Mouse (Mus musculus): ENCODE data around the gene Arhgef28. TPM values are rescaled to one million over a fixed set of nuclear protein-coding genes. Genes with fewer than 3 reads are reported as not detected.
A peak's percentile ranks its signal among the peaks of the same experiment; 100 is the strongest.
"Not testable (repeated sequence)": the region's sequence is repeated elsewhere in the genome, so short reads cannot be mapped to it uniquely, and the experiment has no call there.

The Arhgef28 gene
- polyA plus RNA-seq, 1 experiment from 2014 or later = 0.40 TPM

GRCm38 (mm10) chr13:98025706-98026504 is 180.3 kb downstream of the Arhgef28 start:
- Histone ChIP-seq H3K27ac (no peak overlapping the region), H3K4me3 (replicated peaks) (no peak overlapping the region), H3K9me3 (replicated peaks) (no peaks in the 10 kb centered on the region), H3K27me3 (no peaks in the 10 kb centered on the region), H3K4me2 (no peak overlapping the region), H3K4me1 (replicated peaks) (no peaks in the 10 kb centered on the region; the same call in 1 of the 2 replicates), H3K36me3 (no peaks in the 10 kb centered on the region), H3K9ac (no peak overlapping the region)
- 56% methylated on average over 26 of the region's 26 CpGs for WGBS (ENCODE audit: insufficient replicate concordance)
- ATAC-seq (ENCODE audit: low read depth) (no peak), DNase-seq (no peak)

GRCm38 (mm10) chr13:98025162-98025561 is 181.1 kb downstream of the Arhgef28 start:
- no peak overlapping the region for H3K4me3 ChIP-seq (replicated peaks)
- H3K27me3 ChIP-seq = no peaks in the 10 kb centered on the region
- WGBS (ENCODE audit: insufficient replicate concordance) = 54% methylated on average over 7 of the region's 7 CpGs
- DNase-seq (no peak), ATAC-seq (ENCODE audit: low read depth) (no peak)
- no peak overlapping the region for H3K4me2 ChIP-seq
- no peak overlapping the region for H3K9ac ChIP-seq
- H3K36me3 ChIP-seq = no peaks in the 10 kb centered on the region
- no peaks in the 10 kb centered on the region; the same call in 1 of the 2 replicates for H3K4me1 ChIP-seq (replicated peaks)
- H3K9me3 ChIP-seq (replicated peaks) = no peaks in the 10 kb centered on the region
- H3K27ac ChIP-seq = no peak overlapping the region

GRCm38 (mm10) chr13:98024680-98025079 is 181.6 kb downstream of the Arhgef28 start:
- Histone ChIP-seq H3K4me1 (replicated peaks) (no peaks in the 10 kb centered on the region; the same call in 1 of the 2 replicates), H3K4me3 (replicated peaks) (no peak overlapping the region), H3K27ac (no peak overlapping the region), H3K9ac (no peak overlapping the region), H3K4me2 (no peak overlapping the region), H3K36me3 (no peaks in the 10 kb centered on the region), H3K27me3 (no peaks in the 10 kb centered on the region), H3K9me3 (replicated peaks) (no peaks in the 10 kb centered on the region)
- ATAC-seq (ENCODE audit: low read depth) (no peak), DNase-seq (no peak)
- 77% methylated on average over 12 of the region's 12 CpGs for WGBS (ENCODE audit: insufficient replicate concordance)

- H3K9me3 ChIP-seq (replicated peaks) = no peaks in the 10 kb centered on the region
- no peak overlapping the region for H3K4me2 ChIP-seq
- no peak overlapping the region for H3K27ac ChIP-seq
- H3K9ac ChIP-seq = no peak overlapping the region
- no peaks in the 10 kb centered on the region for H3K36me3 ChIP-seq
- DNase-seq (no peak), ATAC-seq (ENCODE audit: low read depth) (no peak)
- 54% methylated on average over 4 of the region's 4 CpGs for WGBS (ENCODE audit: insufficient replicate concordance)
- peaks cover 4% of the 10 kb centered on the region for H3K27me3 ChIP-seq
- H3K4me3 ChIP-seq (replicated peaks) = no peak overlapping the region
- no peaks in the 10 kb centered on the region; the same call in none of the 2 replicates for H3K4me1 ChIP-seq (replicated peaks)
These were observed 184.3 kb downstream of the Arhgef28 start for GRCm38 (mm10) chr13:98021906-98022305.

GRCm38 (mm10) chr13:98018837-98019236 is 187.4 kb downstream of the Arhgef28 start:
- not testable (repeated sequence) for H3K4me2 ChIP-seq; H3K4me3 ChIP-seq (replicated peaks); DNase-seq; H3K9ac ChIP-seq; H3K27ac ChIP-seq; ATAC-seq (ENCODE audit: low read depth); H3K9me3 ChIP-seq (replicated peaks); H3K4me1 ChIP-seq (replicated peaks); H3K36me3 ChIP-seq
- WGBS (ENCODE audit: insufficient replicate concordance) = 74% methylated on average over 8 of the region's 8 CpGs
- H3K27me3 ChIP-seq = peaks cover 25% of the 10 kb centered on the region

- no peak for ATAC-seq (ENCODE audit: low read depth)
- Histone ChIP-seq H3K27ac (no peak overlapping the region), H3K4me3 (replicated peaks) (peak overlapping the region; percentile 25), H3K9ac (no peak overlapping the region), H3K36me3 (no peaks in the 10 kb centered on the region), H3K27me3 (peaks cover 25% of the 10 kb centered on the region), H3K4me1 (replicated peaks) (no peaks in the 10 kb centered on the region; the same call in 1 of the 2 replicates), H3K9me3 (replicated peaks) (no peaks in the 10 kb centered on the region), H3K4me2 (peak overlapping the region; percentile 53; the same call in 1 of the 2 replicates)
- WGBS (ENCODE audit: insufficient replicate concordance) = 25% methylated on average over 11 of the region's 12 CpGs
- DNase-seq = no peak
These were observed 189.2 kb downstream of the Arhgef28 start for GRCm38 (mm10) chr13:98016923-98017588.

GRCm38 (mm10) chr13:98015981-98016922 is 190.0 kb downstream of the Arhgef28 start:
- Histone ChIP-seq H3K4me3 (replicated peaks) (peak overlapping the region; percentile 25), H3K9ac (no peak overlapping the region), H3K9me3 (replicated peaks) (no peaks in the 10 kb centered on the region), H3K4me1 (replicated peaks) (no peaks in the 10 kb centered on the region; the same call in 1 of the 2 replicates), H3K4me2 (peak overlapping the region; percentile 53), H3K27me3 (peaks cover 25% of the 10 kb centered on the region), H3K36me3 (no peaks in the 10 kb centered on the region), H3K27ac (no peak overlapping the region)
- no peak for ATAC-seq (ENCODE audit: low read depth)
- WGBS (ENCODE audit: insufficient replicate concordance) = 18% methylated on average over 33 of the region's 33 CpGs
- no peak for DNase-seq

GRCm38 (mm10) chr13:98014892-98015291 is 191.3 kb downstream of the Arhgef28 start:
- no peaks in the 10 kb centered on the region for H3K9me3 ChIP-seq (replicated peaks)

GRCm38 (mm10) chr13:98013715-98014114 is 192.5 kb downstream of the Arhgef28 start:
- Histone ChIP-seq H3K4me2 (no peak overlapping the region), H3K4me1 (replicated peaks) (peaks cover 3% of the 10 kb centered on the region; the same call in 1 of the 2 replicates), H3K36me3 (no peaks in the 10 kb centered on the region), H3K27ac (no peak overlapping the region), H3K9me3 (replicated peaks) (no peaks in the 10 kb centered on the region), H3K9ac (no peak overlapping the region), H3K27me3 (peaks cover 25% of the 10 kb centered on the region), H3K4me3 (replicated peaks) (no peak overlapping the region)
- ATAC-seq (ENCODE audit: low read depth) = no peak
- 79% methylated on average over 4 of the region's 4 CpGs for WGBS (ENCODE audit: insufficient replicate concordance)
- no peak for DNase-seq

More at GRCm38 (mm10) chr13:98014892-98015291, 191.3 kb downstream of the Arhgef28 start:
- no peak overlapping the region for H3K27ac ChIP-seq
- H3K36me3 ChIP-seq = no peaks in the 10 kb centered on the region
- H3K4me3 ChIP-seq (replicated peaks) = no peak overlapping the region
- no peaks in the 10 kb centered on the region; the same call in 1 of the 2 replicates for H3K4me1 ChIP-seq (replicated peaks)
- H3K9ac ChIP-seq = no peak overlapping the region
- no peak for DNase-seq
- no peak for ATAC-seq (ENCODE audit: low read depth)
- H3K27me3 ChIP-seq = peaks cover 25% of the 10 kb centered on the region
- 52% methylated on average over 3 of the region's 3 CpGs for WGBS (ENCODE audit: insufficient replicate concordance)
- H3K4me2 ChIP-seq = no peak overlapping the region

- Histone ChIP-seq H3K36me3 (no peaks in the 10 kb centered on the region), H3K27me3 (peaks cover 22% of the 10 kb centered on the region), H3K4me3 (replicated peaks) (no peak overlapping the region), H3K27ac (no peak overlapping the region), H3K9me3 (replicated peaks) (no peaks in the 10 kb centered on the region), H3K4me2 (no peak overlapping the region), H3K4me1 (replicated peaks) (peaks cover 3% of the 10 kb centered on the region; the same call in 1 of the 2 replicates), H3K9ac (no peak overlapping the region)
- 39% methylated on average over 6 of the region's 6 CpGs for WGBS (ENCODE audit: insufficient replicate concordance)
- DNase-seq (no peak), ATAC-seq (ENCODE audit: low read depth) (no peak)
These were observed 194.3 kb downstream of the Arhgef28 start for GRCm38 (mm10) chr13:98011931-98012341.

All from liver, embryonic 13.5 days (tissue).